Mouse (Mus musculus) small intestine, adult 2 months (tissue): ENCODE results near the gene Urad.

ENCODE experiments used
- CTCF ChIP-seq: fragments of 200-500 bp; IDR thresholded peaks from 2 replicates; pipeline ENCODE4 v1.5.1; 2012; ENCODE audit warnings: low read depth, mild to moderate bottlenecking, control low read depth, inconsistent platforms, low read length, moderate library complexity, mixed read lengths; ENCODE audit not compliant: insufficient replicate concordance, insufficient read length; ENCODE audit errors: extremely low read depth
- POLR2A ChIP-seq: fragments of 200-500 bp; IDR thresholded peaks from 2 replicates; pipeline ENCODE4 v1.6.1; 2012; ENCODE audit warnings: low read depth, mild to moderate bottlenecking, control low read depth, inconsistent platforms, low read length, moderate library complexity

- TF ChIP-seq CTCF (no peak), POLR2A (peak; percentile 12; the same call in 1 of the 2 replicates)
These were observed 6.7 kb downstream of the Urad start for GRCm38 (mm10) chr5:147315432-147316075.
